Mouse (Mus musculus) kidney, embryonic 15.5 days (tissue): ENCODE data around the gene Mrln. TPM values are rescaled to one million over a fixed set of nuclear protein-coding genes. Genes with fewer than 3 reads are reported as not detected.
A peak's percentile ranks its signal among the peaks of the same experiment; 100 is the strongest.

Experiments used
- ATAC-seq: fragments of 200-750 bp; cut with Nextera tagmentation; replicated peaks from 2 replicates; pipeline ENCODE4 v1.8.0; 2017; ENCODE audit warnings: moderate TSS enrichment; ENCODE audit not compliant: low FRiP score
- H3K27ac ChIP-seq: fragments of 300-500 bp; sonication (generic); 2 replicates; pipeline ENCODE4 v1.5.1; 2015; ENCODE audit warnings: mild to moderate bottlenecking, inconsistent platforms
- H3K27me3 ChIP-seq: fragments of 300-500 bp; sonication (generic); 2 replicates; pipeline ENCODE4 v1.6.1; 2015; ENCODE audit warnings: inconsistent platforms
- H3K36me3 ChIP-seq: fragments of 300-500 bp; sonication (generic); 2 replicates; pipeline ENCODE4 v1.6.1; 2015; ENCODE audit warnings: inconsistent platforms
- H3K4me1 ChIP-seq: fragments of 300-500 bp; sonication (generic); 2 replicates; pipeline ENCODE4 v1.6.1; 2015; ENCODE audit warnings: inconsistent platforms
- H3K4me2 ChIP-seq: fragments of 300-500 bp; sonication (generic); 2 replicates; pipeline ENCODE4 v1.6.1; 2015; ENCODE audit warnings: moderate library complexity, mild to moderate bottlenecking, inconsistent platforms
- H3K4me3 ChIP-seq: fragments of 300-500 bp; sonication (generic); replicated peaks from 2 replicates; pipeline ENCODE4 v1.5.1; 2015; ENCODE audit warnings: mild to moderate bottlenecking, inconsistent platforms
- H3K9ac ChIP-seq: fragments of 300-500 bp; sonication (generic); 2 replicates; pipeline ENCODE4 v1.6.1; 2015; ENCODE audit warnings: mild to moderate bottlenecking, inconsistent platforms
- H3K9me3 ChIP-seq: fragments of 300-500 bp; sonication (generic); replicated peaks from 2 replicates; pipeline ENCODE4 v1.6.1; 2016; ENCODE audit warnings: inconsistent platforms
- WGBS: fragments of 180-500 bp; shearing (Covaris S2); methylation state at CpG from one replicate; pipeline ENCODE4 v1.1.7; 2015; ENCODE audit warnings: mixed read lengths; 5-methylcytosine and 5-hydroxymethylcytosine counted together
- polyA plus RNA-seq: library from polyadenylated mRNA; unstranded; fragments of >200 nt; fragmentation: Nextera tagmentation; extraction: Ambion mirVana; gene quantifications from 2 replicates; pipeline ENCODE4 v1.2.1, GENCODE M21; 2015

Mrln gene
- 7.2 and 8.0 TPM in 2 replicates for polyA plus RNA-seq

- Histone ChIP-seq H3K9ac (no peak within 1 kb of the TSS; the same call in 1 of the 2 replicates), H3K27me3 (no peaks in the 10 kb centered on the region), H3K4me3 (0 out of 2 replicates have a peak within 1 kb of the TSS, but pooled peaks have one; percentile 10), H3K9me3 (no peaks in the 10 kb centered on the region), H3K4me2 (peak within 1 kb of the TSS; percentile 39), H3K36me3 (no peaks in the 10 kb centered on the region), H3K27ac (peak within 1 kb of the TSS; percentile 80), H3K4me1 (peaks cover 17% of the 10 kb centered on the region)
- WGBS: 16% methylated on average over 17 of the region's 17 CpGs
- ATAC-seq: peak; percentile 79
Measured at GRCm38 (mm10) chr10:70204505-70205399, at the start of gene Mrln. Gene Mrln, plus strand, starts transcription at chr10:70204664.

- Histone ChIP-seq H3K36me3 (peaks cover 48% of the 10 kb centered on the region), H3K9ac (no peak overlapping the region), H3K9me3 (0 out of 2 replicates have a peak, but pooled peaks cover 3% of the 10 kb centered on the region), H3K4me1 (peaks cover 36% of the 10 kb centered on the region), H3K27ac (no peak overlapping the region), H3K4me2 (no peak overlapping the region), H3K27me3 (no peaks in the 10 kb centered on the region), H3K4me3 (no peak overlapping the region)
- WGBS: 86% methylated on average over 3 of the region's 3 CpGs
- ATAC-seq: no peak
Measured at GRCm38 (mm10) chr10:70156431-70157165, 47.9 kb upstream of the Mrln start.

- H3K4me2 ChIP-seq: no peak overlapping the region
- 50% methylated on average over 12 of the region's 12 CpGs for WGBS
- no peak overlapping the region for H3K4me3 ChIP-seq
- peak overlapping the region; percentile 54; the same call in 1 of the 2 replicates for H3K27ac ChIP-seq
- no peak for ATAC-seq
- no peaks in the 10 kb centered on the region for H3K27me3 ChIP-seq
- no peak overlapping the region for H3K9ac ChIP-seq
- H3K4me1 ChIP-seq: peaks cover 43% of the 10 kb centered on the region
- H3K9me3 ChIP-seq: 0 out of 2 replicates have a peak, but pooled peaks cover 3% of the 10 kb centered on the region
- H3K36me3 ChIP-seq: peaks cover 36% of the 10 kb centered on the region
Measured at GRCm38 (mm10) chr10:70159651-70160320, 44.7 kb upstream of the Mrln start.

- H3K9me3 ChIP-seq: 0 out of 2 replicates have a peak, but pooled peaks cover 3% of the 10 kb centered on the region
- H3K27ac ChIP-seq: no peak overlapping the region
- no peak for ATAC-seq
- no peak overlapping the region for H3K4me2 ChIP-seq
- H3K9ac ChIP-seq: no peak overlapping the region
- peaks cover 53% of the 10 kb centered on the region for H3K4me1 ChIP-seq
- H3K36me3 ChIP-seq: peaks cover 26% of the 10 kb centered on the region
- H3K27me3 ChIP-seq: no peaks in the 10 kb centered on the region
- WGBS: 87% methylated on average over 12 of the region's 12 CpGs
- no peak overlapping the region for H3K4me3 ChIP-seq
Measured at GRCm38 (mm10) chr10:70160811-70161210, 43.7 kb upstream of the Mrln start.

- ATAC-seq: no peak
- 76% methylated on average over 14 of the region's 14 CpGs for WGBS
- H3K4me3 ChIP-seq: no peak overlapping the region
- peaks cover 19% of the 10 kb centered on the region for H3K36me3 ChIP-seq
- H3K27me3 ChIP-seq: no peaks in the 10 kb centered on the region
- H3K9me3 ChIP-seq: 0 out of 2 replicates have a peak, but pooled peaks cover 3% of the 10 kb centered on the region
- no peak overlapping the region for H3K9ac ChIP-seq
- no peak overlapping the region for H3K4me2 ChIP-seq
- H3K27ac ChIP-seq: no peak overlapping the region
- peaks cover 58% of the 10 kb centered on the region for H3K4me1 ChIP-seq
Measured at GRCm38 (mm10) chr10:70161504-70161903, 43.0 kb upstream of the Mrln start.

GRCm38 (mm10) chr10:70163681-70164080 is 40.8 kb upstream of the Mrln start:
- no peak overlapping the region for H3K4me3 ChIP-seq
- H3K4me1 ChIP-seq: peaks cover 63% of the 10 kb centered on the region
- no peaks in the 10 kb centered on the region for H3K27me3 ChIP-seq
- H3K9me3 ChIP-seq: no peaks in the 10 kb centered on the region
- H3K27ac ChIP-seq: peak overlapping the region; percentile 63
- WGBS: 40% methylated on average over 5 of the region's 5 CpGs
- H3K36me3 ChIP-seq: peaks cover 23% of the 10 kb centered on the region
- peak; percentile 35; the same call in 1 of the 2 replicates for ATAC-seq
- 0 out of 2 replicates have a peak overlapping the region, but pooled peaks have one; percentile 2 for H3K4me2 ChIP-seq
- no peak overlapping the region for H3K9ac ChIP-seq

GRCm38 (mm10) chr10:70165877-70166276 is 38.6 kb upstream of the Mrln start:
- Histone ChIP-seq H3K9me3 (no peaks in the 10 kb centered on the region), H3K4me1 (peaks cover 57% of the 10 kb centered on the region), H3K36me3 (peaks cover 43% of the 10 kb centered on the region), H3K4me2 (no peak overlapping the region), H3K4me3 (no peak overlapping the region), H3K9ac (no peak overlapping the region), H3K27ac (no peak overlapping the region), H3K27me3 (no peaks in the 10 kb centered on the region)
- 33% methylated on average over 6 of the region's 6 CpGs for WGBS
- no peak for ATAC-seq

- H3K4me1 ChIP-seq: peaks cover 57% of the 10 kb centered on the region
- H3K4me3 ChIP-seq: no peak overlapping the region
- whole genome bisulfite sequencing: 86% methylated on average over 5 of the region's 5 CpGs
- H3K9me3 ChIP-seq: no peaks in the 10 kb centered on the region
- H3K27ac ChIP-seq: no peak overlapping the region
- peaks cover 46% of the 10 kb centered on the region for H3K36me3 ChIP-seq
- no peaks in the 10 kb centered on the region for H3K27me3 ChIP-seq
- no peak overlapping the region for H3K4me2 ChIP-seq
- no peak for ATAC-seq
- no peak overlapping the region for H3K9ac ChIP-seq
Measured at GRCm38 (mm10) chr10:70166427-70166826, 38.0 kb upstream of the Mrln start.

GRCm38 (mm10) chr10:70167625-70168024 is 36.8 kb upstream of the Mrln start:
- no peaks in the 10 kb centered on the region for H3K9me3 ChIP-seq
- H3K27ac ChIP-seq: no peak overlapping the region
- peaks cover 57% of the 10 kb centered on the region for H3K4me1 ChIP-seq
- H3K27me3 ChIP-seq: no peaks in the 10 kb centered on the region
- H3K4me3 ChIP-seq: no peak overlapping the region
- 37% methylated on average over 11 of the region's 11 CpGs for WGBS
- H3K4me2 ChIP-seq: no peak overlapping the region
- no peak overlapping the region for H3K9ac ChIP-seq
- no peak for ATAC-seq
- peaks cover 54% of the 10 kb centered on the region for H3K36me3 ChIP-seq

GRCm38 (mm10) chr10:70168396-70168795 is 36.1 kb upstream of the Mrln start:
- H3K27me3 ChIP-seq: no peaks in the 10 kb centered on the region
- H3K36me3 ChIP-seq: peaks cover 55% of the 10 kb centered on the region
- peak; percentile 75 for ATAC-seq
- WGBS: 36% methylated on average over 13 of the region's 13 CpGs
- no peak overlapping the region for H3K4me2 ChIP-seq
- H3K4me1 ChIP-seq: peaks cover 51% of the 10 kb centered on the region
- no peak overlapping the region for H3K9ac ChIP-seq
- H3K4me3 ChIP-seq: no peak overlapping the region
- no peaks in the 10 kb centered on the region for H3K9me3 ChIP-seq
- peak overlapping the region; percentile 55; the same call in 1 of the 2 replicates for H3K27ac ChIP-seq

GRCm38 (mm10) chr10:70169044-70169443 is 35.4 kb upstream of the Mrln start:
- H3K9me3 ChIP-seq: no peaks in the 10 kb centered on the region
- no peak overlapping the region for H3K4me2 ChIP-seq
- no peaks in the 10 kb centered on the region for H3K27me3 ChIP-seq
- 65% methylated on average over 18 of the region's 18 CpGs for WGBS
- peak overlapping the region; percentile 55; the same call in 1 of the 2 replicates for H3K27ac ChIP-seq
- H3K36me3 ChIP-seq: peaks cover 55% of the 10 kb centered on the region
- no peak overlapping the region for H3K9ac ChIP-seq
- H3K4me1 ChIP-seq: peaks cover 49% of the 10 kb centered on the region
- ATAC-seq: no peak
- H3K4me3 ChIP-seq: no peak overlapping the region
